Mouse (Mus musculus) G1E (cell line): ENCODE results near the gene 2010003K11Rik. TPM values are rescaled to one million over a fixed set of nuclear protein-coding genes. Genes with fewer than 3 reads are reported as not detected.
"Not testable (repeated sequence)": the region's sequence is repeated elsewhere in the genome, so short reads cannot be mapped to it uniquely, and the experiment has no call there.

ENCODE experiments used
- ATAC-seq: 2 replicates; pipeline ENCODE4 v1.8.0; 2016; ENCODE audit warnings: mild to moderate bottlenecking; ENCODE audit not compliant: insufficient number of reproducible peaks, poor library complexity, low FRiP score, severe bottlenecking; ENCODE audit errors: extremely low read depth
- DNase-seq: peaks from one replicate; pipeline ENCODE4 v3.0.0; 2012; ENCODE audit warnings: low spot score
- H3K27me3 ChIP-seq: 2 replicates; pipeline ENCODE4 v1.6.1; 2012; ENCODE audit warnings: mild to moderate bottlenecking, low read length, inconsistent platforms; ENCODE audit not compliant: insufficient read depth
- H3K36me3 ChIP-seq: replicated peaks from 2 replicates; pipeline ENCODE3; 2012; ENCODE audit warnings: mild to moderate bottlenecking, inconsistent platforms
- H3K4me1 ChIP-seq: 2 replicates; pipeline ENCODE4 v1.6.1; 2012; ENCODE audit warnings: low read depth, low read length, inconsistent platforms, mixed read lengths; ENCODE audit not compliant: insufficient read depth
- H3K4me3 ChIP-seq: 2 replicates; pipeline ENCODE4 v1.5.1; 2012; ENCODE audit warnings: low read depth, mild to moderate bottlenecking, inconsistent platforms, low read length, moderate library complexity, mixed read lengths
- H3K9me3 ChIP-seq: replicated peaks from 2 replicates; pipeline ENCODE4 v1.6.1; 2012; ENCODE audit warnings: inconsistent platforms
- CTCF ChIP-seq: IDR thresholded peaks from 2 replicates; pipeline ENCODE4 v1.5.1; 2012; ENCODE audit warnings: low read depth, low read length, inconsistent platforms, mixed read lengths
- GATA1 ChIP-seq: IDR thresholded peaks from 2 replicates; pipeline ENCODE4 v1.6.1; 2012; ENCODE audit warnings: borderline replicate concordance, low read length, inconsistent platforms, mixed read lengths
- GATA2 ChIP-seq: IDR thresholded peaks from 2 replicates; pipeline ENCODE4 v1.6.1; 2012; ENCODE audit warnings: low read depth, low read length, inconsistent platforms, borderline replicate concordance
- POLR2AphosphoS5 ChIP-seq: IDR thresholded peaks from 2 replicates; pipeline ENCODE4 v1.6.1; 2012; ENCODE audit warnings: low read depth, low read length, inconsistent platforms; ENCODE audit not compliant: insufficient replicate concordance
- TAL1 ChIP-seq: conservative IDR thresholded peaks from 2 replicates; pipeline ENCODE4 v1.6.1; 2012; ENCODE audit warnings: low read depth, low read length, inconsistent platforms, mixed read lengths
- polyA plus RNA-seq: library from polyadenylated mRNA; stranded (reverse); fragments of >175 nt; gene quantifications from 2 replicates; pipeline ENCODE4 v1.2.3, GENCODE M21; 2012
- total RNA-seq, 2 experiments: library from RNA; stranded (forward) in 1 of 2; stranded (reverse) in 1 of 2; fragments of 200-1000 nt in 1 of 2; fragments of >200 nt in 1 of 2; fragmentation: Nextera tagmentation in 1 of 2; gene quantifications; 2 replicates each; pipeline ENCODE4 v1.2.3; 2014 to 2017

Gene 2010003K11Rik
- total and polyA plus RNA-seq, 3 experiments: 0.11 TPM; not detected in 2

- ATAC-seq: no peak
- Histone ChIP-seq H3K4me3 (no peak overlapping the region), H3K9me3 (no peaks in the 10 kb centered on the region), H3K36me3 (no peaks in the 10 kb centered on the region), H3K27me3 (peaks cover 33% of the 10 kb centered on the region), H3K4me1 (0 out of 2 replicates have a peak, but pooled peaks cover 2% of the 10 kb centered on the region)
- no peak for TF ChIP-seq POLR2AphosphoS5
- TF ChIP-seq CTCF: peak; percentile 42
- DNase-seq: no peak
Observed at GRCm38 (mm10) chr19:4468363-4468762, 30.0 kb downstream of the 2010003K11Rik start.

- H3K9me3 ChIP-seq: no peaks in the 10 kb centered on the region; the same call in 1 of the 2 replicates
- ATAC-seq (no peak), DNase-seq (no peak)
- H3K4me1 ChIP-seq: peaks cover 4% of the 10 kb centered on the region; the same call in 1 of the 2 replicates
- no peak for TF ChIP-seq POLR2AphosphoS5
- no peak for TF ChIP-seq GATA2
- TF ChIP-seq TAL1: no peak
- H3K4me3 ChIP-seq: no peak overlapping the region
- peaks cover 26% of the 10 kb centered on the region for H3K27me3 ChIP-seq
- no peaks in the 10 kb centered on the region for H3K36me3 ChIP-seq
Observed at GRCm38 (mm10) chr19:4464666-4465065, 33.7 kb downstream of the 2010003K11Rik start.

- peaks cover 4% of the 10 kb centered on the region; the same call in 1 of the 2 replicates for H3K4me1 ChIP-seq
- H3K9me3 ChIP-seq: no peaks in the 10 kb centered on the region; the same call in 1 of the 2 replicates
- TF ChIP-seq TAL1 (no peak), GATA2 (no peak), GATA1 (no peak), CTCF (no peak), POLR2AphosphoS5 (no peak)
- no peak overlapping the region for H3K4me3 ChIP-seq
- H3K27me3 ChIP-seq: peaks cover 19% of the 10 kb centered on the region
- ATAC-seq (no peak), DNase-seq (no peak)
- H3K36me3 ChIP-seq: no peaks in the 10 kb centered on the region
Observed at GRCm38 (mm10) chr19:4461981-4462380, 36.4 kb downstream of the 2010003K11Rik start.

GRCm38 (mm10) chr19:4456227-4456626, 42.2 kb downstream of the 2010003K11Rik start:
- H3K36me3 ChIP-seq: no peaks in the 10 kb centered on the region
- no peak overlapping the region for H3K4me3 ChIP-seq
- peak; percentile 73 for TF ChIP-seq CTCF
- no peak for TF ChIP-seq GATA1
- no peaks in the 10 kb centered on the region for H3K9me3 ChIP-seq
- peaks cover 20% of the 10 kb centered on the region for H3K27me3 ChIP-seq
- DNase-seq: peak; percentile 36
- ATAC-seq: no peak
- no peaks in the 10 kb centered on the region for H3K4me1 ChIP-seq

GRCm38 (mm10) chr19:4455071-4455800, 43.1 kb downstream of the 2010003K11Rik start:
- Histone ChIP-seq H3K9me3 (no peaks in the 10 kb centered on the region), H3K36me3 (no peaks in the 10 kb centered on the region), H3K27me3 (peaks cover 22% of the 10 kb centered on the region; the same call in 1 of the 2 replicates), H3K4me1 (no peaks in the 10 kb centered on the region), H3K4me3 (no peak overlapping the region)
- no peak for TF ChIP-seq POLR2AphosphoS5
- TF ChIP-seq GATA1: no peak
- TF ChIP-seq GATA2: no peak
- no peak for TF ChIP-seq TAL1
- TF ChIP-seq CTCF: no peak
- DNase-seq (no peak), ATAC-seq (no peak)

- not testable (repeated sequence) for DNase-seq
Observed at GRCm38 (mm10) chr19:4454040-4454439, 44.3 kb downstream of the 2010003K11Rik start.

GRCm38 (mm10) chr19:4452525-4452924, 45.9 kb downstream of the 2010003K11Rik start:
- DNase-seq: no peak
- no peaks in the 10 kb centered on the region for H3K9me3 ChIP-seq
- H3K27me3 ChIP-seq: peaks cover 24% of the 10 kb centered on the region; the same call in 1 of the 2 replicates
- ATAC-seq: no peak
- TF ChIP-seq CTCF: no peak
- TF ChIP-seq GATA2: no peak
- no peak for TF ChIP-seq GATA1
- TF ChIP-seq POLR2AphosphoS5: no peak
- no peak for TF ChIP-seq TAL1
- H3K4me1 ChIP-seq: no peaks in the 10 kb centered on the region
- H3K36me3 ChIP-seq: no peaks in the 10 kb centered on the region
- H3K4me3 ChIP-seq: no peak overlapping the region

More at GRCm38 (mm10) chr19:4454040-4454439, 44.3 kb downstream of the 2010003K11Rik start:
- H3K27me3 ChIP-seq: peaks cover 22% of the 10 kb centered on the region; the same call in 1 of the 2 replicates
- H3K9me3 ChIP-seq, H3K4me3 ChIP-seq, H3K36me3 ChIP-seq, ATAC-seq, H3K4me1 ChIP-seq: not testable (repeated sequence)
